In the genomic region with DNA sequence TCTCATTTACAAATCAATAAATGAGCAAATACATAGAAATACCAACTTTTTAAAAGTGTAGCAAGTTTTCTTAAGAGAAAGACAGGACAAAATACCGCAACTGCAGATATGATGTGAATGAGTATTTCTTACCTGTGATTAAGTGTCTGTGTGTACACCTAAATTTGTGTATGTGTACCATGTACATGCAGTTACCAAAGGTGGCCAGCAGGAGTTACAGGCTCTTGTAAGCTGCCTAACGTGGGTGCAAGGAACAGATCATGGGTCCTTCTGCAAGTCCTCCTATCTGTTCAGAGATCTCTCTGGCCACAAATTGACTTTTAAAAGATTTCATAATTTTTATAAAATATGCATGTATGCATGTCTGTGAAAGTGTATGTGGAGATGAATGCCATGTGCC, we compare ENCODE assay signal across 16 mouse cellular contexts.
"Had no signal": no experiment of that assay in that cellular context is flagged by ENCODE, and none has a peak within 500 bp of the region (broad histone marks: within the 10 kb centered on the region; RNA-seq: fewer than 3 reads in every experiment).

No protein-coding gene starts in this region.

- H3K36me3 ChIP-seq: lung, embryonic 15.5 days; midbrain, embryonic 10.5 days; midbrain, embryonic 12.5 days; midbrain, embryonic 15.5 days; neural tube, embryonic 12.5 days had no signal

- H3K9ac ChIP-seq: liver, postnatal 0 days; lung, embryonic 15.5 days; midbrain, embryonic 12.5 days; midbrain, embryonic 15.5 days; neural tube, embryonic 12.5 days had no signal

- H3K27ac ChIP-seq: lung, embryonic 15.5 days; midbrain, embryonic 10.5 days; midbrain, embryonic 12.5 days; midbrain, embryonic 15.5 days; neural tube, embryonic 12.5 days had no signal

- ATAC-seq: liver, postnatal 0 days; lung, postnatal 0 days; midbrain, embryonic 15.5 days had no signal

- H3K9me3 ChIP-seq: lung, embryonic 15.5 days; midbrain, embryonic 10.5 days; midbrain, embryonic 12.5 days; midbrain, embryonic 15.5 days; neural tube, embryonic 12.5 days had no signal

- H3K4me1 ChIP-seq: lung, embryonic 15.5 days; midbrain, embryonic 10.5 days; midbrain, embryonic 12.5 days; midbrain, embryonic 15.5 days; neural tube, embryonic 12.5 days had no signal

- H3K27me3 ChIP-seq: lung, embryonic 15.5 days; midbrain, embryonic 12.5 days; midbrain, embryonic 15.5 days; neural tube, embryonic 12.5 days had no signal

- H3K4me2 ChIP-seq: lung, embryonic 15.5 days; midbrain, embryonic 12.5 days; midbrain, embryonic 15.5 days; neural tube, embryonic 12.5 days had no signal

- H3K4me3 ChIP-seq: lung, embryonic 15.5 days; midbrain, embryonic 10.5 days; midbrain, embryonic 12.5 days; midbrain, embryonic 15.5 days; neural tube, embryonic 12.5 days had no signal

- DNase-seq: liver, postnatal 0 days; lung, adult 2 months; lung, postnatal 14 days; lung, postnatal 4 days; right cerebral cortex, postnatal 14 days; right cerebral cortex, postnatal 4 days; spleen, adult 18-20 months; thymus, adult 18-20 months; thymus, postnatal 14 days; thymus, postnatal 36 days had no signal
